Mouse (Mus musculus): ENCODE results near the gene Gm9008.
"Not testable (repeated sequence)": the region's sequence is repeated elsewhere in the genome, so short reads cannot be mapped to it uniquely, and the experiment has no call there.

The Gm9008 gene

GRCm38 (mm10) chr6:76497054-76497835 is at the start of gene Gm9008:
Gene Gm9008 (minus strand): TSS chr6:76497784.
- not testable (repeated sequence) for DNase-seq

- no peak for DNase-seq
Observed at GRCm38 (mm10) chr6:76521975-76522641, 24.5 kb upstream of the Gm9008 start.

- no peak for DNase-seq
Observed at GRCm38 (mm10) chr6:76510200-76510599, 12.6 kb upstream of the Gm9008 start.

- DNase-seq: not testable (repeated sequence)
Observed at GRCm38 (mm10) chr6:76496335-76496734, 1.2 kb downstream of the Gm9008 start.

GRCm38 (mm10) chr6:76468194-76468593 is 29.4 kb downstream of the Gm9008 start:
- no peak for DNase-seq
